ENCODE assay signal across 9 mouse cellular contexts in the genomic region with DNA sequence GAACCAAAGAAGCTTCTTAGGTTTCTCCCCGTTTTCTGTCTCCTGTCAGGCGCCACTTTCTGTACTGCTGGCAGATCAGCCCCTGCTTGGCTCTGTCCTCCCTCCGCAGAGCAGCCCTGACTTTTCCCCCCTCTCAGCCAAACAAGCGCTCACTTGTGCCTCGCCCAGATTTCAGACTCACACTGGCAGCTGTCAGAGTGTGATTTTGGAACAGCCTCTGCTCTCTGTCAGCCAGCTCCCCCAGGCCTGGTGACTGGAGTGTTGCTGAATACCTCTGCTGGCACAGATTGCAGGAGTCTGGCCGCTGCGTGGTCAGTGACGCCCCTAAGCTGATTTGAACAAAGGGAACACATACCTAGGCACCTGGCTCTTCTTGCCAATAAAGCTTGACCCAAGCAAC. TPM values are rescaled to one million over a fixed set of nuclear protein-coding genes. Genes with fewer than 3 reads are reported as not detected.
DNase-seq lines count a peak whose midpoint lies in the region; ATAC-seq lines count a peak whose summit lies in the region.
"Had no signal": no experiment of that assay in that cellular context is flagged by ENCODE, and none has a peak within 500 bp of the region (broad histone marks: within the 10 kb centered on the region; RNA-seq: fewer than 3 reads in every experiment).

No protein-coding gene starts in this region.

- no peak overlapping the region for H3K9ac ChIP-seq in embryonic facial prominence, embryonic 11.5 days (replicated peaks; ENCODE audit: low read length)
- no peak overlapping the region; the same call in 1 of the 2 replicates for H3K9ac ChIP-seq in heart, embryonic 12.5 days
- no peak overlapping the region for H3K9ac ChIP-seq in neural tube, embryonic 15.5 days (replicated peaks)
- H3K9ac ChIP-seq: liver, embryonic 15.5 days had no signal

- H3K4me3 ChIP-seq in embryonic facial prominence, embryonic 11.5 days (ENCODE audit: low read depth, low read length): no peak overlapping the region
- H3K4me3 ChIP-seq in heart, embryonic 12.5 days: no peak overlapping the region
- H3K4me3 ChIP-seq in neural tube, embryonic 15.5 days (replicated peaks): no peak overlapping the region
- H3K4me3 ChIP-seq: liver, embryonic 15.5 days had no signal

- H3K27me3 ChIP-seq in embryonic facial prominence, embryonic 11.5 days (ENCODE audit: control insufficient read depth, insufficient read depth, low read length): no peaks in the 10 kb centered on the region
- H3K27me3 ChIP-seq in heart, embryonic 12.5 days (replicated peaks): 0 out of 2 replicates have a peak, but pooled peaks cover 4% of the 10 kb centered on the region
- no peaks in the 10 kb centered on the region for H3K27me3 ChIP-seq in neural tube, embryonic 15.5 days (replicated peaks)
- H3K27me3 ChIP-seq: liver, embryonic 15.5 days had no signal

- H3K27ac ChIP-seq in embryonic facial prominence, embryonic 11.5 days (replicated peaks; ENCODE audit: low read depth, low read length): no peak overlapping the region; the same call in 1 of the 2 replicates
- peak overlapping the region; percentile 84 for H3K27ac ChIP-seq in heart, embryonic 12.5 days (ENCODE audit: poor library complexity, severe bottlenecking)
- H3K27ac ChIP-seq in neural tube, embryonic 15.5 days (replicated peaks): no peak overlapping the region; the same call in 1 of the 2 replicates
- H3K27ac ChIP-seq: liver, embryonic 15.5 days had no signal

- ATAC-seq in frontal cortex, adult (ENCODE audit: low TSS enrichment): peak; percentile 72
- ATAC-seq in embryonic facial prominence, embryonic 11.5 days (replicated peaks; ENCODE audit: insufficient number of reproducible peaks, low FRiP score, low TSS enrichment, low read depth): no peak
- peak; percentile 64 for ATAC-seq in heart, embryonic 12.5 days (ENCODE audit: insufficient number of reproducible peaks, low FRiP score)
- 0 out of 2 replicates have a peak, but pooled peaks have one; percentile 34 for ATAC-seq in neural tube, embryonic 15.5 days (ENCODE audit: low FRiP score)

- 40% methylated on average over 8 of the region's 8 CpGs for WGBS in embryonic facial prominence, embryonic 11.5 days
- 11% methylated on average over 8 of the region's 8 CpGs for WGBS in heart, embryonic 12.5 days
- 51% methylated on average over 8 of the region's 8 CpGs for WGBS in neural tube, embryonic 15.5 days

- no peaks in the 10 kb centered on the region for H3K9me3 ChIP-seq in embryonic facial prominence, embryonic 11.5 days (replicated peaks; ENCODE audit: control insufficient read depth, low read length)
- H3K9me3 ChIP-seq in heart, embryonic 12.5 days (replicated peaks): no peaks in the 10 kb centered on the region
- no peaks in the 10 kb centered on the region for H3K9me3 ChIP-seq in neural tube, embryonic 15.5 days (replicated peaks)
- H3K9me3 ChIP-seq: liver, embryonic 15.5 days had no signal

- H3K4me1 ChIP-seq in embryonic facial prominence, embryonic 11.5 days (ENCODE audit: control insufficient read depth, insufficient read depth, low read length): no peaks in the 10 kb centered on the region
- peaks cover 26% of the 10 kb centered on the region for H3K4me1 ChIP-seq in heart, embryonic 12.5 days (replicated peaks)
- H3K4me1 ChIP-seq in neural tube, embryonic 15.5 days: no peaks in the 10 kb centered on the region
- H3K4me1 ChIP-seq: liver, embryonic 15.5 days had no signal

- intact Hi-C loops in left cerebral cortex, postnatal 25 days (cut with DNase I): no loop called here

- DNase-seq in frontal cortex, postnatal 25 days (ENCODE audit: low spot score in 2 of 2): no peak
- DNase-seq in embryonic facial prominence, embryonic 11.5 days (ENCODE audit: low spot score): peak; percentile 30
- DNase-seq in left cerebral cortex, postnatal 25 days (ENCODE audit: low spot score in 2 of 2): peak; percentile 24 to 47
- no peak for DNase-seq in kidney, adult 8-10 months
- DNase-seq in kidney, adult 9 months: no peak

- no peaks in the 10 kb centered on the region for H3K36me3 ChIP-seq in embryonic facial prominence, embryonic 11.5 days (replicated peaks; ENCODE audit: control insufficient read depth, insufficient read depth, low read depth, low read length)
- peaks cover 13% of the 10 kb centered on the region; the same call in 1 of the 2 replicates for H3K36me3 ChIP-seq in heart, embryonic 12.5 days
- H3K36me3 ChIP-seq in neural tube, embryonic 15.5 days: peaks cover 9% of the 10 kb centered on the region
- H3K36me3 ChIP-seq: liver, embryonic 15.5 days had no signal

- H3K4me2 ChIP-seq in embryonic facial prominence, embryonic 11.5 days (ENCODE audit: low read depth, low read length): no peak overlapping the region
- H3K4me2 ChIP-seq in heart, embryonic 12.5 days: peak overlapping the region; percentile 9
- H3K4me2 ChIP-seq in neural tube, embryonic 15.5 days: no peak overlapping the region
- H3K4me2 ChIP-seq: liver, embryonic 15.5 days had no signal

RNA-seq across cellular contexts. Expression of gene Gm1113, which starts 9.8 kb away (rescaled TPM):
- polyA plus RNA-seq in embryonic facial prominence, embryonic 11.5 days (2014; fragmentation: Nextera tagmentation; extraction: Ambion mirVana): not detected in 2 replicates
- polyA plus RNA-seq in heart, embryonic 12.5 days (2016; fragmentation: Nextera tagmentation; extraction: Ambion mirVana): not detected in 2 replicates
- total RNA-seq in left cerebral cortex, postnatal 25 days (2021): not detected
- not detected in 2 replicates for polyA plus RNA-seq in neural tube, embryonic 15.5 days (2015; fragmentation: Nextera tagmentation; extraction: Ambion mirVana)
- polyA plus RNA-seq: liver, embryonic 15.5 days had no signal

RNA-seq across cellular contexts. Expression of gene Ddx25, which starts 50.1 kb away (rescaled TPM):
- 6.6 and 6.7 TPM in 2 replicates for polyA plus RNA-seq in embryonic facial prominence, embryonic 11.5 days (2014; fragmentation: Nextera tagmentation; extraction: Ambion mirVana)
- 1.7 and 2.0 TPM in 2 replicates for polyA plus RNA-seq in heart, embryonic 12.5 days (2016; fragmentation: Nextera tagmentation; extraction: Ambion mirVana)
- 10 to 100 TPM; 14.1 to 14.6 TPM for total RNA-seq in left cerebral cortex, postnatal 25 days (2021)
- polyA plus RNA-seq in neural tube, embryonic 15.5 days (2015; fragmentation: Nextera tagmentation; extraction: Ambion mirVana): 25.6 and 30.2 TPM in 2 replicates

RNA-seq across cellular contexts. Expression of gene Pus3, which starts 50.2 kb away (rescaled TPM):
- 26.3 and 28.5 TPM in 2 replicates for polyA plus RNA-seq in embryonic facial prominence, embryonic 11.5 days (2014; fragmentation: Nextera tagmentation; extraction: Ambion mirVana)
- 12.3 and 14.0 TPM in 2 replicates for polyA plus RNA-seq in heart, embryonic 12.5 days (2016; fragmentation: Nextera tagmentation; extraction: Ambion mirVana)
- 10 to 100 TPM; 12.5 to 13.3 TPM for total RNA-seq in left cerebral cortex, postnatal 25 days (2021)
- 15.5 and 16.9 TPM in 2 replicates for polyA plus RNA-seq in neural tube, embryonic 15.5 days (2015; fragmentation: Nextera tagmentation; extraction: Ambion mirVana)

Comparison
In these comparisons a context has a peak if more than half of its experiments do, and no peak if none do; other contexts are left out.
1. DNase-seq: peak in embryonic facial prominence, embryonic 11.5 days (single experiment) and left cerebral cortex, postnatal 25 days (2 of 2); none in frontal cortex, postnatal 25 days (0 of 2), kidney, adult 8-10 months (0 of 2) and kidney, adult 9 months (single experiment).